Mouse (Mus musculus) thymus, adult 2 months (tissue): ENCODE results near the gene Dock9. TPM values are rescaled to one million over a fixed set of nuclear protein-coding genes. Genes with fewer than 3 reads are reported as not detected.

Experiments used
- DNase-seq: peaks from one replicate; pipeline ENCODE4 v3.0.0; 2021
- H3K27ac ChIP-seq: fragments of 200-500 bp; 2 replicates; pipeline ENCODE4 v1.5.1; 2012; ENCODE audit warnings: low read length, control low read depth; ENCODE audit not compliant: control insufficient read depth, insufficient read depth
- H3K27me3 ChIP-seq: fragments of 200-500 bp; 2 replicates; pipeline ENCODE4 v1.6.1; 2012; ENCODE audit warnings: mild to moderate bottlenecking, low read length, moderate library complexity, mixed read lengths; ENCODE audit not compliant: control insufficient read depth, insufficient read depth
- H3K36me3 ChIP-seq: fragments of 200-500 bp; 2 replicates; pipeline ENCODE4 v1.6.1; 2012; ENCODE audit warnings: mild to moderate bottlenecking, low read length, moderate library complexity; ENCODE audit not compliant: control insufficient read depth, insufficient read depth
- H3K4me1 ChIP-seq: fragments of 200-500 bp; replicated peaks from 2 replicates; pipeline ENCODE4 v1.6.1; 2012; ENCODE audit warnings: low read length; ENCODE audit not compliant: control insufficient read depth, insufficient read depth
- H3K4me3 ChIP-seq: fragments of 200-500 bp; 2 replicates; pipeline ENCODE4 v1.5.1; 2012; ENCODE audit warnings: mild to moderate bottlenecking, low read length, control low read depth, moderate library complexity; ENCODE audit not compliant: control insufficient read depth, insufficient read depth
- CTCF ChIP-seq: fragments of 200-500 bp; IDR thresholded peaks from 2 replicates; pipeline ENCODE4 v1.5.1; 2012; ENCODE audit warnings: mild to moderate bottlenecking, control low read depth, low read length, moderate library complexity, borderline replicate concordance; ENCODE audit not compliant: control insufficient read depth, poor library complexity, insufficient read depth; ENCODE audit errors: extremely low read depth
- POLR2A ChIP-seq: fragments of 200-500 bp; IDR thresholded peaks from 2 replicates; pipeline ENCODE4 v1.6.1; 2012; ENCODE audit warnings: mild to moderate bottlenecking, low read length, control low read depth, moderate library complexity; ENCODE audit not compliant: control insufficient read depth, poor library complexity, insufficient read depth; ENCODE audit errors: extremely low read depth
- WGBS: fragments of 180-500 bp; shearing (Covaris S2); methylation state at CpG from one replicate; pipeline ENCODE4 v1.1.7; 2018; 5-methylcytosine and 5-hydroxymethylcytosine counted together
- polyA plus RNA-seq: library from polyadenylated mRNA; depleted of rRNA; stranded (reverse); fragments of >200 nt; gene quantifications from 2 replicates; pipeline ENCODE4 v1.2.3, GENCODE M21; 2012

The Dock9 gene
- polyA plus RNA-seq, 1 experiment = 13.2 TPM

- TF ChIP-seq CTCF (no peak), POLR2A (no peak)
- DNase-seq = no peak
- WGBS = 87% methylated on average over 7 of the region's 7 CpGs
- Histone ChIP-seq H3K27me3 (no peaks in the 10 kb centered on the region), H3K4me3 (no peak overlapping the region), H3K4me1 (no peaks in the 10 kb centered on the region), H3K36me3 (no peaks in the 10 kb centered on the region), H3K27ac (no peak overlapping the region)
Observed at GRCm38 (mm10) chr14:121605260-121605659, 192.4 kb downstream of the Dock9 start.

- no peak overlapping the region for H3K27ac ChIP-seq
- no peaks in the 10 kb centered on the region for H3K4me1 ChIP-seq
- no peaks in the 10 kb centered on the region for H3K36me3 ChIP-seq
- WGBS = 78% methylated on average over 4 of the region's 4 CpGs
- no peak overlapping the region for H3K4me3 ChIP-seq
- TF ChIP-seq POLR2A (no peak), CTCF (no peak)
- H3K27me3 ChIP-seq = no peaks in the 10 kb centered on the region
- DNase-seq = no peak
Observed at GRCm38 (mm10) chr14:121604565-121604964, 193.1 kb downstream of the Dock9 start.

DNA sequence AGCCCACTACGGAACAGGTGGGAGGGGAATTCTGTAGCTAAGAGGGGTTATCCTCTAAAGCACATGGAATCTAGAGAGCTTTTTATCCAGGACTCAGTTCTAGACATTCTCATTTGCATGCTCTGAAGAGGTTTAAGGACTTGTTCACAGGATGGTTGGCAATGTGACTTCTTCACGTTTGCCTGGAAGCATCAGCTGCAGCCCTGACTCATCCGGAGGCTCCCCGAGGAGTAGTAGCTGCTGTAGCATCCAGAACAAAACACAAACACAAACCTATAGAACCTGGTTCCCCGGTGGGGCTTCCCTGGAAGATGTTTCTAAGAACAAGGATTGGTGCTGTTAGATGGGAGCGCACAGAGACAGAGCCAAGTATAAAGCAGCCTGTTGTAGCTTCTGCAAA, 195.0 kb downstream of the Dock9 start:
- TF ChIP-seq CTCF (no peak), POLR2A (no peak)
- no peaks in the 10 kb centered on the region for H3K36me3 ChIP-seq
- 96% methylated on average over 6 of the region's 6 CpGs for WGBS
- no peak for DNase-seq
- H3K27me3 ChIP-seq = no peaks in the 10 kb centered on the region
- no peak overlapping the region for H3K27ac ChIP-seq
- H3K4me3 ChIP-seq = no peak overlapping the region
- no peaks in the 10 kb centered on the region for H3K4me1 ChIP-seq

GRCm38 (mm10) chr14:121600538-121600937, 197.1 kb downstream of the Dock9 start:
- Histone ChIP-seq H3K27ac (no peak overlapping the region), H3K4me1 (no peaks in the 10 kb centered on the region), H3K36me3 (no peaks in the 10 kb centered on the region), H3K27me3 (no peaks in the 10 kb centered on the region), H3K4me3 (no peak overlapping the region)
- no peak for DNase-seq
- TF ChIP-seq POLR2A (no peak), CTCF (no peak)
- 92% methylated on average over 4 of the region's 4 CpGs for WGBS

GRCm38 (mm10) chr14:121597073-121597472, 200.6 kb downstream of the Dock9 start:
- no peak overlapping the region for H3K27ac ChIP-seq
- 93% methylated on average over 6 of the region's 6 CpGs for WGBS

DNA sequence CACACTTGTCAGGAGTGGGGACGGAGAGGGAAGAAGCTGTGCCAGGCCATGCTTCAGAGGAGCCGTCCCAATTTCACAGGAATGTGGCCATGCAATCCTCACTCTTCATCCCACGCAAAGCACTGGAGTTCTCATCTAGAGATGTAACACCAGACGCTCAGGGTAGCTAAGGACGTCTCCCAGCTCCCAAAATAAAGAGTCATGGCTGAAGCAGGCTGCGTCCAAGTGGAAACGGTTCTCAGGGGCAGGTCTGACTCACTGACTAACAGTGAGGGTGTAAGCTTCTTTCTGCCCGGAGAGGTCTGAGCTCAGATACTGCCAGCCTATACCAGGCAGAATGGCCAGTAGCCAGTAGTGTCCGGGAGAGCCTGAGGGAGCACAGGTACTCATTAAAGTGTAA, 201.0 kb downstream of the Dock9 start:
- Histone ChIP-seq H3K27ac (no peak overlapping the region), H3K36me3 (no peaks in the 10 kb centered on the region), H3K27me3 (no peaks in the 10 kb centered on the region), H3K4me3 (no peak overlapping the region), H3K4me1 (no peaks in the 10 kb centered on the region)
- no peak for DNase-seq
- WGBS = 92% methylated on average over 9 of the region's 9 CpGs
- TF ChIP-seq POLR2A = no peak
- no peak for TF ChIP-seq CTCF

More at GRCm38 (mm10) chr14:121597073-121597472, 200.6 kb downstream of the Dock9 start:
- Histone ChIP-seq H3K4me3 (no peak overlapping the region), H3K4me1 (no peaks in the 10 kb centered on the region), H3K36me3 (no peaks in the 10 kb centered on the region), H3K27me3 (no peaks in the 10 kb centered on the region)
- TF ChIP-seq POLR2A (no peak), CTCF (no peak)
- no peak for DNase-seq

GRCm38 (mm10) chr14:121594684-121595083, 203.0 kb downstream of the Dock9 start:
- WGBS = 92% methylated on average over 5 of the region's 5 CpGs
- no peak for DNase-seq
- no peak overlapping the region for H3K27ac ChIP-seq
- H3K4me3 ChIP-seq = no peak overlapping the region
- H3K36me3 ChIP-seq = no peaks in the 10 kb centered on the region
- no peaks in the 10 kb centered on the region for H3K27me3 ChIP-seq
- H3K4me1 ChIP-seq = no peaks in the 10 kb centered on the region
- TF ChIP-seq CTCF (no peak), POLR2A (no peak)
